In the genomic region with DNA sequence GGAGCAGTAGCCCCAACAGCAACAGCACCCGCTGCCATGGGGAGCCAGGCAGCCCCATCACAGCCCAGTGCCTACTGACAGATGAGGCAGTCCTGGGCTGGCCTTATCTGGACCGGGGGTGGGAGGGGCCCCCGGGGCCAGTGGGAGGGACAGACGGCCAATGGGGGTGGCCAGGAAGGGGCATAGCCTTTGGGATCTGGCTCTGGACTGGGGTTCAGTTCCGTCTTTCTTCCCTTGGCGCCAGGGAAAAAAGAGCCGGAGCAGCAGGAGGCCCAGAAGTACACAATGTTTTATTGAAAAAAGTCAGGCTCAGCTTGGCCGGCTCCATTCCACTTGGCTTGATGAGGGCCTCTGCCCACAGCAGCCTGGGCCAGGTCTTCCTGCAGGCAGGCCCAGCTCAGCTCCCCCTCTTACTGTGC, we compare ENCODE assay signal across 10 mouse cellular contexts. TPM values are rescaled to one million over a fixed set of nuclear protein-coding genes. Genes with fewer than 3 reads are reported as not detected.
DNase-seq lines count a peak whose midpoint lies in the region; ATAC-seq lines count a peak whose summit lies in the region.
"Had no signal": no experiment of that assay in that cellular context is flagged by ENCODE, and none has a peak within 500 bp of the region (broad histone marks: within the 10 kb centered on the region; RNA-seq: fewer than 3 reads in every experiment).

A gene (minus strand): TSS at position 62 of the 419 bp plus-strand sequence.

- peak; percentile 76 for ATAC-seq in liver, embryonic 16.5 days (ENCODE audit: low read depth)
- no peak for ATAC-seq in inflammation-experienced regulatory T-cells, adult 6 months

- peaks cover 21% of the 10 kb centered on the region for H3K36me3 ChIP-seq in liver, embryonic 16.5 days (ENCODE audit: control insufficient read depth, insufficient read depth)

- peak within 1 kb of the TSS; percentile 75 for H3K27ac ChIP-seq in liver, embryonic 16.5 days (ENCODE audit: low read length)
- H3K27ac ChIP-seq: limb, embryonic 12.5 days had no signal

- peak within 1 kb of the TSS; percentile 37; the same call in 1 of the 2 replicates for H3K9ac ChIP-seq in liver, embryonic 16.5 days (ENCODE audit: low read depth, low read length)
- H3K9ac ChIP-seq: limb, embryonic 12.5 days had no signal

- DNase-seq in cerebellum, postnatal 10 days: peak; percentile 44 to 65
- no peak for DNase-seq in cerebellum, adult 9-10 months
- peak in 1 of 2 experiments; percentile 19 for DNase-seq in left cerebral cortex, adult 18-20 months (ENCODE audit: low spot score in 2 of 2)
- DNase-seq in left cerebral cortex, adult 11 months (ENCODE audit: low spot score): no peak
- peak; percentile 50 to 76 for DNase-seq in layer of hippocampus, postnatal 14 days (ENCODE audit: low spot score in 2 of 2)
- no peak for DNase-seq in kidney, adult 9 months
- DNase-seq: gastrocnemius, postnatal 10 days had no signal

- H3K9me3 ChIP-seq in liver, embryonic 16.5 days (replicated peaks; ENCODE audit: control insufficient read depth, low read length): no peaks in the 10 kb centered on the region
- H3K9me3 ChIP-seq: limb, embryonic 12.5 days had no signal

- H3K27me3 ChIP-seq in liver, embryonic 16.5 days (ENCODE audit: control insufficient read depth, insufficient read depth, low read depth, low read length): no peaks in the 10 kb centered on the region
- H3K27me3 ChIP-seq: limb, embryonic 12.5 days had no signal

- peak within 1 kb of the TSS; percentile 46 for H3K4me2 ChIP-seq in liver, embryonic 16.5 days (ENCODE audit: low read depth, low read length)
- H3K4me2 ChIP-seq: limb, embryonic 12.5 days had no signal

- WGBS in liver, embryonic 16.5 days (ENCODE audit: insufficient replicate concordance): 49% methylated on average over 8 of the region's 8 CpGs

- peaks cover 11% of the 10 kb centered on the region for H3K4me1 ChIP-seq in liver, embryonic 16.5 days (ENCODE audit: control insufficient read depth, low read depth, low read length)

- peak within 1 kb of the TSS; percentile 50 for H3K4me3 ChIP-seq in liver, embryonic 16.5 days (ENCODE audit: low read depth, low read length)
- H3K4me3 ChIP-seq: limb, embryonic 12.5 days had no signal

RNA-seq across cellular contexts. Expression of the gene that starts here (rescaled TPM):
- total RNA-seq in left cerebral cortex, adult 18-20 months (2021): 10 to 100 TPM; 22.8 to 26.4 TPM
- 10 to 100 TPM; 46.9 to 52.8 TPM for total RNA-seq in layer of hippocampus, postnatal 14 days (2021)
- polyA plus RNA-seq in liver, embryonic 16.5 days (2015; fragmentation: Nextera tagmentation; extraction: Ambion mirVana): 88.0 and 97.1 TPM in 2 replicates
- under 1 TPM; 0.44 to 0.67 (median 0.45) TPM for polyA plus RNA-seq in inflammation-experienced regulatory T-cells, adult 6 months (2017; shearing (Covaris generic))

Comparison
In these comparisons a context has a peak if more than half of its experiments do, and no peak if none do; other contexts are left out.
1. RNA of the gene that starts here (polyA plus RNA-seq): 88.0 to 97.1 TPM in liver, embryonic 16.5 days; 0.44 to 0.67 TPM in inflammation-experienced regulatory T-cells, adult 6 months; every median in the first group is over 10 times any median in the second.
2. DNase-seq: peak in cerebellum, postnatal 10 days (2 of 2) and layer of hippocampus, postnatal 14 days (2 of 2); none in cerebellum, adult 9-10 months (single experiment), left cerebral cortex, adult 11 months (single experiment) and kidney, adult 9 months (single experiment).